Mouse (Mus musculus) gastrocnemius, postnatal 4 days (tissue): Measurements from ENCODE around the gene Lmln. TPM values are rescaled to one million over a fixed set of nuclear protein-coding genes. Genes with fewer than 3 reads are reported as not detected.
A peak's percentile ranks its signal among the peaks of the same experiment; 100 is the strongest.
"Not testable (repeated sequence)": the region's sequence is repeated elsewhere in the genome, so short reads cannot be mapped to it uniquely, and the experiment has no call there.

Experiments used
- DNase-seq, 2 experiments: peaks; one replicate each; pipeline ENCODE4 v3.0.0; 2021 to 2022; ENCODE audit warnings: low spot score in 2 of 2, mixed read lengths in 2 of 2
- total RNA-seq, 2 experiments: library from RNA; stranded (reverse); gene quantifications; 2 replicates each; pipeline ENCODE4 v1.2.3; 2021

Lmln gene
- total RNA-seq, 2 experiments from 2014 or later = 3.6 to 5.5 TPM

- peak in 1 of 2 experiments; percentile 22 for DNase-seq
These were observed 61.9 kb downstream of the Lmln start for GRCm38 (mm10) chr16:33123938-33124820.

GRCm38 (mm10) chr16:33127052-33127451 lies 64.7 kb downstream of the Lmln start:
- peak in 1 of 2 experiments; percentile 18 for DNase-seq

GRCm38 (mm10) chr16:33130731-33131130 lies 68.4 kb downstream of the Lmln start:
- peak in 1 of 2 experiments; percentile 24 for DNase-seq

- DNase-seq = no peak
These were observed 70.9 kb downstream of the Lmln start for GRCm38 (mm10) chr16:33133186-33133585.

GRCm38 (mm10) chr16:33135167-33135566 lies 72.8 kb downstream of the Lmln start:
- DNase-seq = no peak

GRCm38 (mm10) chr16:33139061-33139460 lies 76.7 kb downstream of the Lmln start:
- DNase-seq = not testable (repeated sequence)

- no peak for DNase-seq
These were observed 79.5 kb downstream of the Lmln start for GRCm38 (mm10) chr16:33141758-33142280.

- DNase-seq = no peak
These were observed 81.1 kb downstream of the Lmln start for GRCm38 (mm10) chr16:33143452-33143851.

- no peak for DNase-seq
These were observed 83.9 kb downstream of the Lmln start for GRCm38 (mm10) chr16:33146185-33146584.

- DNase-seq = no peak
These were observed 85.8 kb downstream of the Lmln start for GRCm38 (mm10) chr16:33148135-33148534.

GRCm38 (mm10) chr16:33150875-33151274 lies 88.6 kb downstream of the Lmln start:
- DNase-seq = not testable (repeated sequence)

- DNase-seq = no peak
These were observed 89.2 kb downstream of the Lmln start for GRCm38 (mm10) chr16:33151558-33151957.

GRCm38 (mm10) chr16:33154992-33155391 lies 92.7 kb downstream of the Lmln start:
- DNase-seq = no peak

GRCm38 (mm10) chr16:33158006-33158405 lies 95.7 kb downstream of the Lmln start:
- DNase-seq = no peak

GRCm38 (mm10) chr16:33158590-33159071 lies 96.3 kb downstream of the Lmln start:
- no peak for DNase-seq

- DNase-seq = no peak
These were observed 97.0 kb downstream of the Lmln start for GRCm38 (mm10) chr16:33159363-33159762.

- DNase-seq = no peak
These were observed 101.2 kb downstream of the Lmln start for GRCm38 (mm10) chr16:33163330-33164090.

- peak in 1 of 2 experiments; percentile 16 for DNase-seq
These were observed 104.0 kb downstream of the Lmln start for GRCm38 (mm10) chr16:33166284-33166683.

GRCm38 (mm10) chr16:33167537-33167936 lies 105.2 kb downstream of the Lmln start:
- no peak for DNase-seq

GRCm38 (mm10) chr16:33169471-33170034 lies 107.2 kb downstream of the Lmln start:
- no peak for DNase-seq
